Mouse (Mus musculus): Measurements from ENCODE around the gene P2rx3. TPM values are rescaled to one million over a fixed set of nuclear protein-coding genes. Genes with fewer than 3 reads are reported as not detected.

P2rx3 gene
- total and polyA plus RNA-seq, 3 experiments, result 2.2 to 7.1 (median 3.7) TPM

GRCm38 (mm10) chr2:84955435-84955834 is 81.8 kb downstream of the P2rx3 start:
- H3K4me2 ChIP-seq (ENCODE audit: insufficient read depth, low read depth, poor library complexity, severe bottlenecking), result no peak overlapping the region
- peaks cover 3% of the 10 kb centered on the region for H3K9me3 ChIP-seq (replicated peaks; ENCODE audit: low read length)
- DNase-seq (ENCODE audit: extremely low read depth), result no peak
- H3K79me2 ChIP-seq (replicated peaks; ENCODE audit: control insufficient read depth, extremely low read depth, insufficient read depth, poor library complexity, severe bottlenecking), result no peaks in the 10 kb centered on the region; the same call in 1 of the 2 replicates
- H3K9ac ChIP-seq (ENCODE audit: insufficient read depth, low read depth), result no peak overlapping the region
- H3K4me3 ChIP-seq (replicated peaks in 1 of 3; ENCODE audit: low read depth in 2 of 3, low read length in 2 of 3, poor library complexity in 1 of 3), result no peak overlapping the region
- H3K36me3 ChIP-seq (replicated peaks in 1 of 2; ENCODE audit: control insufficient read depth in 1 of 2, insufficient read depth in 1 of 2, low read length in 1 of 2), result peaks cover 74 to 94% of the 10 kb centered on the region in 2 experiments
- H3K4me1 ChIP-seq (ENCODE audit: control insufficient read depth in 1 of 2, insufficient read depth in 2 of 2), result peaks cover 15 to 87% of the 10 kb centered on the region in 2 experiments
- in situ Hi-C loops (cut with MboI; ENCODE audit: low pct_ligation_motif_present, low pct_unique_long_range_greater_than_20kb, low sequenced_read_pairs), result no loop called here
- dilution Hi-C loops (cut with MboI; ENCODE audit: extremely low pct_ligation_motif_present, extremely low pct_unique_long_range_greater_than_20kb, low sequenced_read_pairs), result no loop called here
- no peaks in the 10 kb centered on the region for H3K27me3 ChIP-seq (replicated peaks)
- TF ChIP-seq HCFC1 (IDR thresholded peaks at IDR 0.05; ENCODE audit: low read depth, low read length), result no peak
- no peak for TF ChIP-seq MAX (IDR thresholded peaks at IDR 0.05; ENCODE audit: low read length)
- TF ChIP-seq CHD1 (IDR thresholded peaks at IDR 0.05; ENCODE audit: low read depth, low read length), result no peak
- TF ChIP-seq TCF12 (IDR thresholded peaks at IDR 0.05; ENCODE audit: low read depth, low read length), result no peak
- no peak for TF ChIP-seq ETS1 (conservative IDR thresholded peaks at IDR 0.05; ENCODE audit: low read depth, low read length)
- TF ChIP-seq E2F4 (IDR thresholded peaks at IDR 0.05; ENCODE audit: insufficient replicate concordance, low read depth, low read length), result no peak
- TF ChIP-seq TBP (conservative IDR thresholded peaks at IDR 0.05; ENCODE audit: low read depth, low read length), result no peak
- TF ChIP-seq USF2 (conservative IDR thresholded peaks at IDR 0.05; ENCODE audit: low read depth, low read length), result no peak
- TF ChIP-seq IRF4 (IDR thresholded peaks at IDR 0.05; ENCODE audit: low read depth, low read length), result no peak
- no peak for TF ChIP-seq ZNF384 (IDR thresholded peaks at IDR 0.05; ENCODE audit: low read depth, low read length)
- TF ChIP-seq MAZ (IDR thresholded peaks at IDR 0.05; ENCODE audit: low read depth, low read length), result no peak
- no peak for TF ChIP-seq EP300 (IDR thresholded peaks at IDR 0.05; ENCODE audit: low read length)
- TF ChIP-seq ELF1 (IDR thresholded peaks at IDR 0.05; ENCODE audit: low read depth, low read length), result no peak
- TF ChIP-seq GABPA (IDR thresholded peaks at IDR 0.05; ENCODE audit: insufficient replicate concordance, low read depth, low read length), result no peak
- TF ChIP-seq UBTF (IDR thresholded peaks at IDR 0.05; ENCODE audit: low read depth, low read length), result no peak
- TF ChIP-seq RCOR1 (conservative IDR thresholded peaks at IDR 0.05; ENCODE audit: low read depth, low read length), result no peak
- no peak for TF ChIP-seq MAFK (IDR thresholded peaks at IDR 0.05; ENCODE audit: insufficient replicate concordance, low read length)
- H3K27ac ChIP-seq (ENCODE audit: insufficient read depth, low read depth), result no peak overlapping the region

- peaks cover 81 to 95% of the 10 kb centered on the region in 2 experiments for H3K36me3 ChIP-seq (replicated peaks in 1 of 2; ENCODE audit: control insufficient read depth in 1 of 2, insufficient read depth in 1 of 2, low read length in 1 of 2)
- dilution Hi-C loops (cut with MboI; ENCODE audit: extremely low pct_ligation_motif_present, extremely low pct_unique_long_range_greater_than_20kb, low sequenced_read_pairs) (no loop called here), in situ Hi-C loops (cut with MboI; ENCODE audit: low pct_ligation_motif_present, low pct_unique_long_range_greater_than_20kb, low sequenced_read_pairs) (no loop called here)
- H3K4me2 ChIP-seq (ENCODE audit: insufficient read depth, low read depth, poor library complexity, severe bottlenecking), result peak overlapping the region; percentile 33; the same call in 1 of the 2 replicates
- H3K4me1 ChIP-seq (ENCODE audit: control insufficient read depth in 1 of 2, insufficient read depth in 2 of 2), result peaks cover 12 to 73% of the 10 kb centered on the region in 2 experiments
- H3K4me3 ChIP-seq (replicated peaks in 1 of 3; ENCODE audit: low read depth in 2 of 3, low read length in 2 of 3, poor library complexity in 1 of 3), result no peak overlapping the region
- H3K9ac ChIP-seq (ENCODE audit: insufficient read depth, low read depth), result no peak overlapping the region
- peaks cover 2% of the 10 kb centered on the region for H3K79me2 ChIP-seq (replicated peaks; ENCODE audit: control insufficient read depth, extremely low read depth, insufficient read depth, poor library complexity, severe bottlenecking)
- no peaks in the 10 kb centered on the region for H3K27me3 ChIP-seq (replicated peaks)
- DNase-seq (ENCODE audit: extremely low read depth), result peak; percentile 72
- peak overlapping the region; percentile 71 for H3K27ac ChIP-seq (ENCODE audit: insufficient read depth, low read depth)
- no peaks in the 10 kb centered on the region for H3K9me3 ChIP-seq (replicated peaks; ENCODE audit: low read length)
- TF ChIP-seq SIN3A (IDR thresholded peaks at IDR 0.05; ENCODE audit: low read length), result 0 out of 2 replicates have a peak, but pooled peaks have one; percentile 21
- TF ChIP-seq MYC (IDR thresholded peaks at IDR 0.05; ENCODE audit: low read depth, low read length), result no peak
- no peak for TF ChIP-seq MAZ (IDR thresholded peaks at IDR 0.05; ENCODE audit: low read depth, low read length)
- TF ChIP-seq IRF4 (IDR thresholded peaks at IDR 0.05; ENCODE audit: low read depth, low read length), result peak; percentile 92
- TF ChIP-seq RAD21 (IDR thresholded peaks at IDR 0.05; ENCODE audit: low read depth, low read length), result no peak
- no peak for TF ChIP-seq ELF1 (IDR thresholded peaks at IDR 0.05; ENCODE audit: low read depth, low read length)
- TF ChIP-seq CHD2 (IDR thresholded peaks at IDR 0.05; ENCODE audit: low read length), result no peak
- TF ChIP-seq MAX (IDR thresholded peaks at IDR 0.05; ENCODE audit: low read length), result no peak
- no peak for TF ChIP-seq NELFE (IDR thresholded peaks at IDR 0.05; ENCODE audit: low read depth, low read length)
- peak; percentile 74 for TF ChIP-seq TCF12 (IDR thresholded peaks at IDR 0.05; ENCODE audit: low read depth, low read length)
- TF ChIP-seq MEF2A (IDR thresholded peaks at IDR 0.05; ENCODE audit: borderline replicate concordance, low read depth, low read length), result peak; percentile 55
- TF ChIP-seq POLR2A (IDR thresholded peaks at IDR 0.05; ENCODE audit: low read depth, low read length), result no peak
- no peak for TF ChIP-seq ZMIZ1 (IDR thresholded peaks at IDR 0.05; ENCODE audit: low read depth, low read length)
- TF ChIP-seq SMC3 (IDR thresholded peaks at IDR 0.05; ENCODE audit: low read depth, low read length), result no peak
- peak; percentile 69 for TF ChIP-seq JUN (IDR thresholded peaks at IDR 0.05; ENCODE audit: insufficient read depth, low read depth, low read length)
- peak; percentile 32; the same call in 1 of the 2 replicates for TF ChIP-seq ETS1 (conservative IDR thresholded peaks at IDR 0.05; ENCODE audit: low read depth, low read length)
- TF ChIP-seq RCOR1 (conservative IDR thresholded peaks at IDR 0.05; ENCODE audit: low read depth, low read length), result no peak; the same call in 1 of the 2 replicates
- TF ChIP-seq POLR2AphosphoS2 (IDR thresholded peaks at IDR 0.05; ENCODE audit: low read depth, low read length), result no peak
- TF ChIP-seq ZNF384 (IDR thresholded peaks at IDR 0.05; ENCODE audit: low read depth, low read length), result peak; percentile 7; the same call in 1 of the 2 replicates
- no peak for TF ChIP-seq USF2 (conservative IDR thresholded peaks at IDR 0.05; ENCODE audit: low read depth, low read length)
- TF ChIP-seq MAFK (IDR thresholded peaks at IDR 0.05; ENCODE audit: insufficient replicate concordance, low read length), result 0 out of 2 replicates have a peak, but pooled peaks have one; percentile 23
- TF ChIP-seq USF1 (IDR thresholded peaks at IDR 0.05; ENCODE audit: low read depth, low read length), result no peak
- no peak for TF ChIP-seq ZC3H11A (IDR thresholded peaks at IDR 0.05; ENCODE audit: low read depth, low read length)
- peak; percentile 47 for TF ChIP-seq BHLHE40 (IDR thresholded peaks at IDR 0.05; ENCODE audit: low read depth, low read length)
- TF ChIP-seq EP300 (IDR thresholded peaks at IDR 0.05; ENCODE audit: low read length), result peak; percentile 90
These were observed 84.6 kb downstream of the P2rx3 start for GRCm38 (mm10) chr2:84952693-84953092.
